Comparison of ENCODE assay signal across 23 mouse cellular contexts in genomic region chrX:11346756-11347155, GRCm38 (mm10). TPM values are rescaled to one million over a fixed set of nuclear protein-coding genes. Genes with fewer than 3 reads are reported as not detected.
A peak's percentile ranks its signal among the peaks of the same experiment; 100 is the strongest.
DNase-seq lines count a peak whose midpoint lies in the region; ATAC-seq lines count a peak whose summit lies in the region.
"Had no signal": no experiment of that assay in that cellular context is flagged by ENCODE, and none has a peak within 500 bp of the region (broad histone marks: within the 10 kb centered on the region; RNA-seq: fewer than 3 reads in every experiment).

No protein-coding gene starts in this region.

- H3K4me1 ChIP-seq in limb, embryonic 10.5 days: peaks cover 26% of the 10 kb centered on the region
- H3K4me1 ChIP-seq: heart, embryonic 15.5 days had no signal

- no peaks in the 10 kb centered on the region for H3K36me3 ChIP-seq in limb, embryonic 10.5 days
- H3K36me3 ChIP-seq: embryonic facial prominence, embryonic 12.5 days; forebrain, embryonic 15.5 days; G1E; heart, embryonic 15.5 days; hindbrain, embryonic 13.5 days had no signal

- H3K4me3 ChIP-seq in limb, embryonic 10.5 days: no peak overlapping the region
- H3K4me3 ChIP-seq: embryonic facial prominence, embryonic 12.5 days; forebrain, embryonic 15.5 days; heart, adult 2 months; heart, embryonic 15.5 days; hindbrain, embryonic 13.5 days had no signal

- ATAC-seq in activated CD4-positive, CD25-positive, alpha-beta regulatory T cell, adult 4 months: no peak
- no peak for ATAC-seq in CD4-positive, CD25-positive, alpha-beta regulatory T cell, adult 4 months
- ATAC-seq: forebrain, embryonic 15.5 days; hindbrain, postnatal 0 days had no signal

- 98% methylated on average over 3 of the region's 3 CpGs for WGBS in limb, embryonic 10.5 days

- H3K9me3 ChIP-seq in limb, embryonic 10.5 days (replicated peaks): no peaks in the 10 kb centered on the region
- H3K9me3 ChIP-seq: embryonic facial prominence, embryonic 12.5 days; forebrain, embryonic 15.5 days; G1E; heart, embryonic 15.5 days; hindbrain, embryonic 13.5 days had no signal

- DNase-seq in testis, postnatal 14 days (ENCODE audit: low spot score): peak; percentile 4
- no peak for DNase-seq in testis, postnatal 10 days (ENCODE audit: low spot score)
- peak; percentile 39 for DNase-seq in cerebellum, adult 8-10 months
- peak; percentile 32 to 57 for DNase-seq in cerebellum, postnatal 14 days
- DNase-seq in limb, embryonic 10.5 days (ENCODE audit: low spot score): no peak
- DNase-seq in kidney, postnatal 10 days: no peak
- DNase-seq: adrenal gland, postnatal 14 days; gastrocnemius, postnatal 10 days; heart, adult 2 months; heart, postnatal 14 days; kidney, adult 11 months had no signal

- peaks cover 97% of the 10 kb centered on the region for H3K27me3 ChIP-seq in limb, embryonic 10.5 days (ENCODE audit: low read depth, poor library complexity, severe bottlenecking)
- H3K27me3 ChIP-seq: embryonic facial prominence, embryonic 12.5 days; forebrain, embryonic 15.5 days; heart, embryonic 15.5 days; hindbrain, embryonic 13.5 days had no signal

- H3K27ac ChIP-seq in limb, embryonic 10.5 days: peak overlapping the region; percentile 30; the same call in 1 of the 2 replicates
- H3K27ac ChIP-seq: embryonic facial prominence, embryonic 12.5 days; heart, adult 2 months; heart, embryonic 15.5 days; hindbrain, embryonic 13.5 days; hindbrain, postnatal 0 days had no signal

RNA-seq across cellular contexts. Expression of gene H2al1j, which starts 19.1 kb away (rescaled TPM):
- polyA plus RNA-seq in limb, embryonic 10.5 days (2016; fragmentation: Nextera tagmentation; extraction: Ambion mirVana): not detected in 2 replicates
- not detected for polyA plus RNA-seq in activated CD4-positive, CD25-positive, alpha-beta regulatory T cell, adult 4 months (2017; shearing (Covaris generic))
- polyA plus RNA-seq in CD4-positive, CD25-positive, alpha-beta regulatory T cell, adult 4 months (2017; shearing (Covaris generic)): not detected
- polyA plus RNA-seq: embryonic facial prominence, embryonic 12.5 days; forebrain, embryonic 11.5 days; forebrain, embryonic 15.5 days; G1E; gonadal fat pad, adult 2 months; heart, adult 2 months; heart, embryonic 11.5 days; heart, embryonic 15.5 days; hindbrain, embryonic 13.5 days; hindbrain, postnatal 0 days; intestine, embryonic 14.5 days had no signal

RNA-seq across cellular contexts. Expression of gene H2al1i, which starts 22.3 kb away (rescaled TPM):
- polyA plus RNA-seq in limb, embryonic 10.5 days (2016; fragmentation: Nextera tagmentation; extraction: Ambion mirVana): not detected in 2 replicates
- not detected for polyA plus RNA-seq in activated CD4-positive, CD25-positive, alpha-beta regulatory T cell, adult 4 months (2017; shearing (Covaris generic))
- not detected for polyA plus RNA-seq in CD4-positive, CD25-positive, alpha-beta regulatory T cell, adult 4 months (2017; shearing (Covaris generic))
- polyA plus RNA-seq: embryonic facial prominence, embryonic 12.5 days; forebrain, embryonic 11.5 days; forebrain, embryonic 15.5 days; G1E; gonadal fat pad, adult 2 months; heart, adult 2 months; heart, embryonic 11.5 days; heart, embryonic 15.5 days; hindbrain, embryonic 13.5 days; hindbrain, postnatal 0 days; intestine, embryonic 14.5 days had no signal

RNA-seq across cellular contexts. Expression of gene H2al1h, which starts 25.5 kb away (rescaled TPM):
- not detected in 2 replicates for polyA plus RNA-seq in limb, embryonic 10.5 days (2016; fragmentation: Nextera tagmentation; extraction: Ambion mirVana)
- polyA plus RNA-seq in activated CD4-positive, CD25-positive, alpha-beta regulatory T cell, adult 4 months (2017; shearing (Covaris generic)): not detected
- polyA plus RNA-seq in CD4-positive, CD25-positive, alpha-beta regulatory T cell, adult 4 months (2017; shearing (Covaris generic)): not detected
- polyA plus RNA-seq: embryonic facial prominence, embryonic 12.5 days; forebrain, embryonic 11.5 days; forebrain, embryonic 15.5 days; G1E; gonadal fat pad, adult 2 months; heart, adult 2 months; heart, embryonic 11.5 days; heart, embryonic 15.5 days; hindbrain, embryonic 13.5 days; hindbrain, postnatal 0 days; intestine, embryonic 14.5 days had no signal

RNA-seq across cellular contexts. Expression of gene H2al1g, which starts 28.7 kb away (rescaled TPM):
- polyA plus RNA-seq in limb, embryonic 10.5 days (2016; fragmentation: Nextera tagmentation; extraction: Ambion mirVana): not detected in 2 replicates
- polyA plus RNA-seq in activated CD4-positive, CD25-positive, alpha-beta regulatory T cell, adult 4 months (2017; shearing (Covaris generic)): not detected
- not detected for polyA plus RNA-seq in CD4-positive, CD25-positive, alpha-beta regulatory T cell, adult 4 months (2017; shearing (Covaris generic))
- polyA plus RNA-seq: embryonic facial prominence, embryonic 12.5 days; forebrain, embryonic 11.5 days; forebrain, embryonic 15.5 days; G1E; gonadal fat pad, adult 2 months; heart, adult 2 months; heart, embryonic 11.5 days; heart, embryonic 15.5 days; hindbrain, embryonic 13.5 days; hindbrain, postnatal 0 days; intestine, embryonic 14.5 days had no signal

RNA-seq across cellular contexts. Expression of gene H2al1f, which starts 31.8 kb away (rescaled TPM):
- polyA plus RNA-seq in limb, embryonic 10.5 days (2016; fragmentation: Nextera tagmentation; extraction: Ambion mirVana): not detected in 2 replicates
- polyA plus RNA-seq in activated CD4-positive, CD25-positive, alpha-beta regulatory T cell, adult 4 months (2017; shearing (Covaris generic)): not detected
- polyA plus RNA-seq in CD4-positive, CD25-positive, alpha-beta regulatory T cell, adult 4 months (2017; shearing (Covaris generic)): not detected
- polyA plus RNA-seq: embryonic facial prominence, embryonic 12.5 days; forebrain, embryonic 11.5 days; forebrain, embryonic 15.5 days; G1E; gonadal fat pad, adult 2 months; heart, adult 2 months; heart, embryonic 11.5 days; heart, embryonic 15.5 days; hindbrain, embryonic 13.5 days; hindbrain, postnatal 0 days; intestine, embryonic 14.5 days had no signal

Comparison
In these comparisons a context has a peak if more than half of its experiments do, and no peak if none do; other contexts are left out.
1. DNase-seq: peak in testis, postnatal 14 days (single experiment), cerebellum, adult 8-10 months (single experiment) and cerebellum, postnatal 14 days (2 of 2); none in testis, postnatal 10 days (single experiment), limb, embryonic 10.5 days (single experiment) and kidney, postnatal 10 days (single experiment).